Mouse (Mus musculus) ES-Bruce4 (cell line): ENCODE results near the gene Vmn1r35.

Experiments
- CTCF ChIP-seq: IDR thresholded peaks from one replicate; pipeline ENCODE4 v1.8.1; 2011; ENCODE audit warnings: low read depth, low read length
- EP300 ChIP-seq: IDR thresholded peaks from 2 replicates; pipeline ENCODE4 v1.6.1; 2011; ENCODE audit warnings: low read depth, low read length; ENCODE audit not compliant: insufficient read depth
- POLR2A ChIP-seq: IDR thresholded peaks from one replicate; pipeline ENCODE4 v1.8.1; 2011; ENCODE audit warnings: low read length; ENCODE audit not compliant: insufficient read depth

DNA sequence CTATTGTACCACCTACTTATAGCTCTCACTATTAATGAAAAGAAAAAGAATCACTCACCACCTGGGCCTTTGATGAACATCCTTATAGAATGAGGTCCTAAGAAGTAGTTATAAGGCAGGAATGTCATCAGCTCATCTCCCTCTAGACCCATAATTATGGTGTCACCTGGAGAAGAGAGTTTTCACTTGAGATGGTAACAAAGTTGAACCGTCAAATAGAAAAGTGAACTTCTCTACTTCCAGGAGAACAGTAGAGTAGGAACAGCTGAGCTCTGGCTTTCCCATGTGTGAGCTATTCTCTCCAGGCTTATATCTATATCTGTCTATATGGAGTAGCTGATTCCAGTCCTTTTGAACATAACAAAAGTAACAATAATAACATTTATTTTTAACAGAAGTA is 41.9 kb downstream of the Vmn1r35 start, which contains the start of gene Vmn1r34:
- TF ChIP-seq CTCF (no peak), EP300 (no peak), POLR2A (no peak)
